Comparison of ENCODE assay signal across 8 mouse cellular contexts in the genomic region with DNA sequence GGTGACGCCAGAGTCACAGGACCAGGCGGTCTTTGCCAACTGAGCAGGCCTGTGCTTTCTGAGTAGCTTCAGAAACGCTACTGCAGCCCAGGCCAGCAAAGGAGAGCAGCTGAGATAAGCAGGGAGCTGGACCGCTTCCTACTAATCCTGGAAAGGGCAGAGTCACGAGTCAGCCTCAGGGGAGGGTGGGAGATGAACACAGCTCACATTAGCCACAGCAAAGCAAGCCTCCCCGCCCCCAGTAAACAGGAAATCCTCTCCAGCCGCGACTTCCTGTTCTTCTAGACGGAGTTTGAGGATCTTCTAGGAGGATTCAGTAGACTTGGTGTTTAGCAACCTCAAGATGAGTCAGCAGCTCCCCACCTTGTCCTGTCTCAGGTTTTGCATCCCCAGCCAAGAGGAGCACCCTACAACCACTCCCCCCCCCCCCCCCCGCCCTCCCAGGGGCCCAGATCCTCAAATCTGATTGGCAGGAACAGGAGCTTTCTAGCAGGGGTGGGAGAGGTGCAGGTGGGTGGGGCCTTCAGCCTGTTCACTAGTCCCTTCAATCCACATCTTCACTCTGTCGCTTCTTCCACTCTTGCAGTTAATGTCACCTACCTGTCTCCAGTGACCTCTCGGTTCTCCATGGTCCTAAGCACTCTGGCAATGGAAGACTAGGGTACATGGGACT. TPM values are rescaled to one million over a fixed set of nuclear protein-coding genes. Genes with fewer than 3 reads are reported as not detected.
A peak's percentile ranks its signal among the peaks of the same experiment; 100 is the strongest.
DNase-seq lines count a peak whose midpoint lies in the region; ATAC-seq lines count a peak whose summit lies in the region.

No protein-coding gene starts in this region.

- H3K9ac ChIP-seq in lung, embryonic 15.5 days, result no peak overlapping the region
- H3K9ac ChIP-seq in stomach, embryonic 15.5 days, result no peak overlapping the region

- H3K36me3 ChIP-seq in lung, embryonic 15.5 days, result no peaks in the 10 kb centered on the region
- no peaks in the 10 kb centered on the region for H3K36me3 ChIP-seq in stomach, embryonic 15.5 days

- peak; percentile 71 for ATAC-seq in lung, embryonic 15.5 days (ENCODE audit: borderline replicate concordance, extremely low read depth, low FRiP score, low TSS enrichment)
- ATAC-seq in stomach, embryonic 15.5 days (ENCODE audit: insufficient read depth, low FRiP score, low read depth), result peak; percentile 64; the same call in 1 of the 2 replicates

- no peaks in the 10 kb centered on the region for H3K27me3 ChIP-seq in lung, embryonic 15.5 days
- H3K27me3 ChIP-seq in stomach, embryonic 15.5 days (replicated peaks), result no peaks in the 10 kb centered on the region

- no peak overlapping the region for H3K4me3 ChIP-seq in lung, embryonic 15.5 days
- no peak overlapping the region for H3K4me3 ChIP-seq in stomach, embryonic 15.5 days (replicated peaks)

- 35% methylated on average over 11 of the region's 12 CpGs for WGBS in lung, embryonic 15.5 days
- 44% methylated on average over 11 of the region's 12 CpGs for WGBS in stomach, embryonic 15.5 days

- H3K9me3 ChIP-seq in lung, embryonic 15.5 days, result no peaks in the 10 kb centered on the region
- H3K9me3 ChIP-seq in stomach, embryonic 15.5 days, result no peaks in the 10 kb centered on the region

- no peak overlapping the region for H3K27ac ChIP-seq in lung, embryonic 15.5 days
- no peak overlapping the region for H3K27ac ChIP-seq in stomach, embryonic 15.5 days

- intact Hi-C loops in gastrocnemius, postnatal 36 days (cut with DNase I), result no loop called here

- DNase-seq in cerebellum, adult 9-11 months, result peak; percentile 15
- DNase-seq in cerebellum, adult 8-10 months, result no peak
- DNase-seq in urinary bladder, postnatal 14 days (ENCODE audit: low spot score), result peak; percentile 57
- no peak for DNase-seq in urinary bladder, postnatal 10 days (ENCODE audit: low spot score)
- DNase-seq in gastrocnemius, postnatal 36 days, result peak; percentile 53 to 57
- DNase-seq in kidney, adult 8-10 months, result peak; percentile 63 to 78

- 0 out of 2 replicates have a peak overlapping the region, but pooled peaks have one; percentile 3 for H3K4me2 ChIP-seq in lung, embryonic 15.5 days
- no peak overlapping the region for H3K4me2 ChIP-seq in stomach, embryonic 15.5 days

- H3K4me1 ChIP-seq in lung, embryonic 15.5 days, result peaks cover 6% of the 10 kb centered on the region; the same call in 1 of the 2 replicates
- no peaks in the 10 kb centered on the region for H3K4me1 ChIP-seq in stomach, embryonic 15.5 days

RNA-seq across cellular contexts. Expression of gene Rhob, which starts 21.7 kb away (rescaled TPM):
- 10 to 100 TPM; 50.7 to 56.4 TPM for total RNA-seq in gastrocnemius, postnatal 36 days (2021)
- 49.4 and 52.1 TPM in 2 replicates for polyA plus RNA-seq in lung, embryonic 15.5 days (2015; fragmentation: Nextera tagmentation; extraction: Ambion mirVana)
- 41.5 and 43.8 TPM in 2 replicates for polyA plus RNA-seq in stomach, embryonic 15.5 days (2015; fragmentation: Nextera tagmentation; extraction: Ambion mirVana)

Comparison
In these comparisons a context has a peak if more than half of its experiments do, and no peak if none do; other contexts are left out.
1. DNase-seq: peak in cerebellum, adult 9-11 months (single experiment), urinary bladder, postnatal 14 days (single experiment), gastrocnemius, postnatal 36 days (2 of 2) and kidney, adult 8-10 months (2 of 2); none in cerebellum, adult 8-10 months (single experiment) and urinary bladder, postnatal 10 days (single experiment).